Mouse (Mus musculus): Measurements from ENCODE around the gene Oprl1. TPM values are rescaled to one million over a fixed set of nuclear protein-coding genes. Genes with fewer than 3 reads are reported as not detected.
A peak's percentile ranks its signal among the peaks of the same experiment; 100 is the strongest.

The Oprl1 gene
- polyA plus RNA-seq, 1 experiment from 2014 or later: 1.3 TPM

- WGBS: 56% methylated on average over 9 of the region's 9 CpGs
- H3K9me3 ChIP-seq: no peaks in the 10 kb centered on the region
- ATAC-seq (ENCODE audit: insufficient read depth, low FRiP score, low read depth): no peak
Observed at GRCm38 (mm10) chr2:181727659-181728262, 12.9 kb downstream of the Oprl1 start.

GRCm38 (mm10) chr2:181730051-181730450 is 15.2 kb downstream of the Oprl1 start:
- H3K27ac ChIP-seq: no peak overlapping the region
- no peaks in the 10 kb centered on the region for H3K36me3 ChIP-seq
- H3K27me3 ChIP-seq (replicated peaks): no peaks in the 10 kb centered on the region
- H3K4me3 ChIP-seq (replicated peaks): no peak overlapping the region
- ATAC-seq (ENCODE audit: insufficient read depth, low FRiP score, low read depth): no peak
- 49% methylated on average over 3 of the region's 3 CpGs for WGBS
- H3K9ac ChIP-seq: no peak overlapping the region
- no peaks in the 10 kb centered on the region for H3K9me3 ChIP-seq
- no peaks in the 10 kb centered on the region for H3K4me1 ChIP-seq
- H3K4me2 ChIP-seq: no peak overlapping the region

More at GRCm38 (mm10) chr2:181727659-181728262, 12.9 kb downstream of the Oprl1 start:
- Histone ChIP-seq H3K27ac (no peak overlapping the region), H3K27me3 (replicated peaks) (no peaks in the 10 kb centered on the region), H3K9ac (no peak overlapping the region), H3K4me2 (no peak overlapping the region), H3K4me1 (no peaks in the 10 kb centered on the region), H3K4me3 (replicated peaks) (no peak overlapping the region), H3K36me3 (no peaks in the 10 kb centered on the region)

- Histone ChIP-seq H3K4me1 (no peaks in the 10 kb centered on the region), H3K36me3 (no peaks in the 10 kb centered on the region), H3K4me3 (replicated peaks) (no peak overlapping the region), H3K9me3 (no peaks in the 10 kb centered on the region), H3K27ac (no peak overlapping the region), H3K27me3 (replicated peaks) (no peaks in the 10 kb centered on the region), H3K9ac (no peak overlapping the region), H3K4me2 (no peak overlapping the region)
- 67% methylated on average over 1 of the region's 1 CpGs for WGBS
- ATAC-seq (ENCODE audit: insufficient read depth, low FRiP score, low read depth): no peak
Observed at GRCm38 (mm10) chr2:181752626-181753025, 37.8 kb downstream of the Oprl1 start.

- no peak overlapping the region for H3K9ac ChIP-seq
- no peaks in the 10 kb centered on the region for H3K36me3 ChIP-seq
- no peaks in the 10 kb centered on the region for H3K9me3 ChIP-seq
- no peak overlapping the region for H3K27ac ChIP-seq
- no peaks in the 10 kb centered on the region for H3K27me3 ChIP-seq (replicated peaks)
- 50% methylated on average over 2 of the region's 2 CpGs for WGBS
- H3K4me2 ChIP-seq: no peak overlapping the region
- H3K4me1 ChIP-seq: no peaks in the 10 kb centered on the region
- ATAC-seq (ENCODE audit: insufficient read depth, low FRiP score, low read depth): no peak
- H3K4me3 ChIP-seq (replicated peaks): no peak overlapping the region
Observed at GRCm38 (mm10) chr2:181758147-181758725, 43.4 kb downstream of the Oprl1 start.

- Histone ChIP-seq H3K4me3 (replicated peaks) (no peak overlapping the region), H3K9ac (no peak overlapping the region), H3K9me3 (no peaks in the 10 kb centered on the region), H3K4me1 (no peaks in the 10 kb centered on the region), H3K27ac (peak overlapping the region; percentile 0; the same call in 1 of the 2 replicates), H3K4me2 (no peak overlapping the region), H3K27me3 (replicated peaks) (no peaks in the 10 kb centered on the region), H3K36me3 (no peaks in the 10 kb centered on the region)
- ATAC-seq (ENCODE audit: insufficient read depth, low FRiP score, low read depth): no peak
- WGBS: 37% methylated on average over 4 of the region's 4 CpGs
Observed at GRCm38 (mm10) chr2:181759041-181759440, 44.2 kb downstream of the Oprl1 start.

GRCm38 (mm10) chr2:181763006-181763830 is 48.4 kb downstream of the Oprl1 start, which contains the start of gene Myt1:
Gene Myt1 (plus strand): TSS chr2:181763332.
- Histone ChIP-seq H3K9me3 (no peaks in the 10 kb centered on the region), H3K36me3 (no peaks in the 10 kb centered on the region), H3K27me3 (replicated peaks) (no peaks in the 10 kb centered on the region), H3K4me3 (replicated peaks) (no peak within 1 kb of the TSS), H3K9ac (no peak within 1 kb of the TSS), H3K4me1 (no peaks in the 10 kb centered on the region), H3K4me2 (no peak within 1 kb of the TSS), H3K27ac (no peak within 1 kb of the TSS)
- 59% methylated on average over 8 of the region's 8 CpGs for whole genome bisulfite sequencing
- no peak for ATAC-seq (ENCODE audit: insufficient read depth, low FRiP score, low read depth)

GRCm38 (mm10) chr2:181763886-181764527 is 49.2 kb downstream of the Oprl1 start:
- no peak for ATAC-seq (ENCODE audit: insufficient read depth, low FRiP score, low read depth)

GRCm38 (mm10) chr2:181764600-181764999 is 49.8 kb downstream of the Oprl1 start:
- Histone ChIP-seq H3K27me3 (replicated peaks) (no peaks in the 10 kb centered on the region), H3K27ac (no peak overlapping the region), H3K4me1 (no peaks in the 10 kb centered on the region), H3K9ac (no peak overlapping the region), H3K4me3 (replicated peaks) (no peak overlapping the region), H3K4me2 (no peak overlapping the region), H3K9me3 (no peaks in the 10 kb centered on the region), H3K36me3 (no peaks in the 10 kb centered on the region)
- no peak for ATAC-seq (ENCODE audit: insufficient read depth, low FRiP score, low read depth)
- WGBS: 2% methylated on average over 10 of the region's 10 CpGs

More at GRCm38 (mm10) chr2:181763886-181764527, 49.2 kb downstream of the Oprl1 start:
- Histone ChIP-seq H3K9ac (no peak overlapping the region), H3K36me3 (no peaks in the 10 kb centered on the region), H3K27ac (no peak overlapping the region), H3K9me3 (no peaks in the 10 kb centered on the region), H3K4me1 (no peaks in the 10 kb centered on the region), H3K27me3 (replicated peaks) (no peaks in the 10 kb centered on the region), H3K4me3 (replicated peaks) (no peak overlapping the region), H3K4me2 (no peak overlapping the region)
- WGBS: 36% methylated on average over 14 of the region's 14 CpGs

- ATAC-seq (ENCODE audit: insufficient read depth, low FRiP score, low read depth): no peak
- WGBS: 79% methylated on average over 4 of the region's 4 CpGs
- Histone ChIP-seq H3K27me3 (replicated peaks) (no peaks in the 10 kb centered on the region), H3K9me3 (no peaks in the 10 kb centered on the region), H3K4me1 (no peaks in the 10 kb centered on the region), H3K9ac (no peak overlapping the region), H3K36me3 (no peaks in the 10 kb centered on the region), H3K4me3 (replicated peaks) (no peak overlapping the region), H3K4me2 (no peak overlapping the region), H3K27ac (no peak overlapping the region)
Observed at GRCm38 (mm10) chr2:181765251-181765650, 50.4 kb downstream of the Oprl1 start.

GRCm38 (mm10) chr2:181766672-181767557 is 52.1 kb downstream of the Oprl1 start:
- Histone ChIP-seq H3K9me3 (no peaks in the 10 kb centered on the region), H3K9ac (no peak overlapping the region), H3K36me3 (no peaks in the 10 kb centered on the region), H3K4me1 (no peaks in the 10 kb centered on the region), H3K4me3 (replicated peaks) (no peak overlapping the region), H3K4me2 (no peak overlapping the region), H3K27ac (no peak overlapping the region), H3K27me3 (replicated peaks) (no peaks in the 10 kb centered on the region)
- no peak for ATAC-seq (ENCODE audit: insufficient read depth, low FRiP score, low read depth)
- WGBS: 48% methylated on average over 14 of the region's 14 CpGs

- no peaks in the 10 kb centered on the region for H3K9me3 ChIP-seq
- ATAC-seq (ENCODE audit: insufficient read depth, low FRiP score, low read depth): no peak
- H3K9ac ChIP-seq: no peak overlapping the region
- H3K4me3 ChIP-seq (replicated peaks): no peak overlapping the region
- no peaks in the 10 kb centered on the region for H3K27me3 ChIP-seq (replicated peaks)
- H3K4me2 ChIP-seq: no peak overlapping the region
- H3K4me1 ChIP-seq: no peaks in the 10 kb centered on the region
- no peak overlapping the region for H3K27ac ChIP-seq
- H3K36me3 ChIP-seq: no peaks in the 10 kb centered on the region
Observed at GRCm38 (mm10) chr2:181768451-181768850, 53.6 kb downstream of the Oprl1 start.

All from stomach, embryonic 15.5 days (tissue).